Mouse (Mus musculus): ENCODE data around the gene Hbp1. TPM values are rescaled to one million over a fixed set of nuclear protein-coding genes. Genes with fewer than 3 reads are reported as not detected.

The Hbp1 gene
- polyA plus RNA-seq, 1 experiment from 2014 or later = 93.5 TPM

DNA sequence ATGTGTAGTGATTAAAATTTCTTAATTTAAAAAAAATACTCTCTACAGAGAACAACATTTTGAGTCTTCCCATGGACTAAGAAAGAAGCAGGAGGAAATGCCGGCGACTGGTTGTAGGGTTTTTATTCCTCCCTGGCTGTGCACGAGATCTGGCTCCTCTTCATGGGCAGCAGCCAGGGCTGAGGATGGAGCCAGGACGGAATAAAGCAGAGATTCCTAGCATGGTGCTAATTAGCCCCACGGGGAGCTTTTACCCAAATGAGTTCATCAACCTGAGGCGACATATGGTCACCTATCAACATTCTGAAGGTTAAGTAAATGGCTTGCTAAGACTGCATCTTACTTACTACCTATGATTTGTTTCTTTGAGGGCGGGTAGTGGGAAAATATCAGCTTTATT is 32.9 kb upstream of the Hbp1 start:
- H3K27ac ChIP-seq = no peak overlapping the region
- H3K4me1 ChIP-seq (replicated peaks) = no peaks in the 10 kb centered on the region; the same call in 1 of the 2 replicates
- no peaks in the 10 kb centered on the region for H3K9me3 ChIP-seq (replicated peaks)
- H3K4me3 ChIP-seq = no peak overlapping the region
- no peaks in the 10 kb centered on the region for H3K27me3 ChIP-seq
- no peaks in the 10 kb centered on the region for H3K36me3 ChIP-seq
- 61% methylated on average over 7 of the region's 7 CpGs for WGBS
- no peak overlapping the region for H3K9ac ChIP-seq
- ATAC-seq (replicated peaks; ENCODE audit: insufficient number of reproducible peaks, insufficient read depth, low FRiP score, low read depth) = no peak
- H3K4me2 ChIP-seq = no peak overlapping the region

DNA sequence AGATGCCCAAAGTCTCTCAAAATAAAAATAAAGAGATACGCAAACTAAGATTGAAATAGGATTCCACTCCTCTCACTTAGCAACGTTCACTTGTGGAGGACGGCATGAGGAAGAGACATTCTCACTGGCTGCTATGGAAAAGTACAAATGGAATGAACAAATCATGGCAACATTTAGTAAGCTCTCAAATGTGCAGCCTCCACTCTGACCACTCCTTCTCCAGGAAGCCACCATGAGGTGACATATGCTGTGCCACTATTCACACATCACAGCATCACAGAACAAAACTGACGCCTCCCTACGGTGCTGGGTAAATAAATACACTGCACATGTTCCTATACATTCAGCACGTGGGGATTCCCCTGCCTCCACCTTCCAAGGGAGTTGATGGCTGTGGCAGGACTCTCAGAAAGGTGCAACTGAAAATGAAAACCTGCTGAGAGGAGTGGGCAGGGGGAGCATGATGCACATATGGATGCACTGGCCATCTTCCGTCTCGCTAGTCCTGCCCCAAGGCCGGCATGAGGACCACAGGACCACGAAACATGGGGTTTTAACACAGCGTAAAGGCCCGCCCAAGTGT is 27.4 kb upstream of the Hbp1 start:
- H3K9me3 ChIP-seq (replicated peaks) = no peaks in the 10 kb centered on the region
- no peaks in the 10 kb centered on the region; the same call in 1 of the 2 replicates for H3K27me3 ChIP-seq
- H3K4me1 ChIP-seq (replicated peaks) = peaks cover 10% of the 10 kb centered on the region
- no peaks in the 10 kb centered on the region for H3K36me3 ChIP-seq
- ATAC-seq (replicated peaks; ENCODE audit: insufficient number of reproducible peaks, insufficient read depth, low FRiP score, low read depth) = no peak
- no peak overlapping the region for H3K4me3 ChIP-seq
- WGBS = 71% methylated on average over 12 of the region's 12 CpGs
- no peak overlapping the region for H3K27ac ChIP-seq
- no peak overlapping the region for H3K9ac ChIP-seq
- no peak overlapping the region for H3K4me2 ChIP-seq

DNA sequence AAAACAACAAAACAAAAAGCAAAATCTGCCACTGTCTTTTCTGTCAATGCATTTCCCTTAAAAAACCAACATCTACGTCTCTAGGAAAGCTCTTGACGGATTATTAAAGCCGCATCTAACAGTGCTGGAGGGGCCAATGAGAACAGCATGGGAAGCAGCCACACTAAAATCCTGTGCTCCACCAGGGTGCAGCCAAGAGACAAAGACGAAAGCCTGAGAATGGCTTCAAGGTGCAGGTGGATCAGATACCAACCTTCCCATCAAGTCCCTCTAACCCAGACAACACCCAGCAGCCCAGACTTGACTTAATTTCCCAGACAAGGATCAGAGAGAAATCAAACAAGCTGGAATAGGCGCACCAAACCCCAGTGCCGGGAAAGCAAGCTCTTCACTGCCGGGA is 26.2 kb upstream of the Hbp1 start:
- Histone ChIP-seq H3K9me3 (replicated peaks) (no peaks in the 10 kb centered on the region), H3K4me2 (no peak overlapping the region), H3K27me3 (no peaks in the 10 kb centered on the region; the same call in 1 of the 2 replicates), H3K27ac (no peak overlapping the region), H3K4me3 (no peak overlapping the region), H3K36me3 (no peaks in the 10 kb centered on the region), H3K9ac (no peak overlapping the region), H3K4me1 (replicated peaks) (peaks cover 10% of the 10 kb centered on the region)
- ATAC-seq (replicated peaks; ENCODE audit: insufficient number of reproducible peaks, insufficient read depth, low FRiP score, low read depth) = no peak
- 56% methylated on average over 7 of the region's 7 CpGs for WGBS

DNA sequence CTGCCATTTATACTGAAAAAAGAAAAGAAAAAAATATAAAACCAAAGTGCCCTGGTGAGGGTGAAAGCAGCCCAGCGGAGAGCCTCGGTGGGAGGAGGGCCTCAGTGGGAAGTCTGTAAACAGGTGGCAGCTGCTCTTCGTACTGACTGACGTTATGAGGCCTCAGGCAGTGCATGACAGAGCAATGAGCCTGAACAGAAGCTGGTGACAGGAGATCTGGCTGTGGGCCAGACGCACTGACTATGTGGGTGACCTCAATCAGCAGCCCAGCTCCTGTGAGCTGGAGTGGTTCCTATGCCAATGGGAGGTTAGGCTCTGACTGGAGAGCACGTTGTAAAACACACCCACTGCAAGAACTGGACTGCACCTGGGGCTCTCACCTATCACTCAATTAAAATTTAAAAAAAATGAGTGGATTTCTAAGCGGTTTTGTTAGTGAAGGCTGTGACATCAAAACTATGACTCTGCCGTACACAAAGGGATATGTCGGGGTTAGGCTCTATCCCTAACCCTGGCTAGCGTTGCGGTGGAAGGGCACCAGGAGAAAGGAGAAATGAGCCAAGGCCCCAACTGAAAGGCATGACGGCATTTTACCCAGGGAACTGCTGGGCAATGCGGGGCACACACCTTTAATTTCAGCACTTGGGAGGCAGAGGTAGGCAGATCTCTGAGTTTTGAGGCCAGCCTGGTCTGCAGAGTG is 23.3 kb upstream of the Hbp1 start:
- peak; percentile 98 for ATAC-seq (replicated peaks; ENCODE audit: insufficient number of reproducible peaks, insufficient read depth, low FRiP score, low read depth)
- H3K36me3 ChIP-seq = no peaks in the 10 kb centered on the region
- peak overlapping the region; percentile 39 for H3K4me2 ChIP-seq
- H3K27me3 ChIP-seq = no peaks in the 10 kb centered on the region; the same call in 1 of the 2 replicates
- peak overlapping the region; percentile 74 for H3K27ac ChIP-seq
- H3K9ac ChIP-seq = no peak overlapping the region
- peaks cover 16% of the 10 kb centered on the region for H3K4me1 ChIP-seq (replicated peaks)
- no peak overlapping the region for H3K4me3 ChIP-seq
- H3K9me3 ChIP-seq (replicated peaks) = no peaks in the 10 kb centered on the region
- WGBS = 39% methylated on average over 13 of the region's 13 CpGs

DNA sequence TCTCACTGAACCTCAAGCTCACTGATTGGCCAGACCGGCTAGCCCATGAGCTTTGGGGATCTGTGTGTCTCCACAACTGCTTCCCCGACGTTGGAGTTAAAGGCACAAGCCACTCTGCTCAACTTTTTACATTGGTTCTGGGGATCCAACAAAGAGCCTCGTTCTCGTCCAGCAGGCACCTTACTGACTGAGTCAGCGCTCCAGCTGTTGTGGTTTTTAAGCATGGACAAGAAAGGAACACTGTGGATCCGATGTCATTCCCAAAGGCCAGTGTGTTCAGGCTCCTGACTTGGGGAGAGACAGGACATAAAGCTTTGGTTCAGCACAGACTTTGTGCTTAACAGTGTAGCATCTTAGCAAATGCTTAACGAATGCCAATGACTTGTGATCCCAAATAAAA is 21.2 kb upstream of the Hbp1 start:
- Histone ChIP-seq H3K4me3 (no peak overlapping the region), H3K27ac (no peak overlapping the region), H3K9ac (no peak overlapping the region), H3K9me3 (replicated peaks) (no peaks in the 10 kb centered on the region), H3K4me1 (replicated peaks) (peaks cover 19% of the 10 kb centered on the region), H3K4me2 (no peak overlapping the region), H3K36me3 (no peaks in the 10 kb centered on the region), H3K27me3 (no peaks in the 10 kb centered on the region)
- no peak for ATAC-seq (replicated peaks; ENCODE audit: insufficient number of reproducible peaks, insufficient read depth, low FRiP score, low read depth)
- WGBS = 88% methylated on average over 8 of the region's 8 CpGs

DNA sequence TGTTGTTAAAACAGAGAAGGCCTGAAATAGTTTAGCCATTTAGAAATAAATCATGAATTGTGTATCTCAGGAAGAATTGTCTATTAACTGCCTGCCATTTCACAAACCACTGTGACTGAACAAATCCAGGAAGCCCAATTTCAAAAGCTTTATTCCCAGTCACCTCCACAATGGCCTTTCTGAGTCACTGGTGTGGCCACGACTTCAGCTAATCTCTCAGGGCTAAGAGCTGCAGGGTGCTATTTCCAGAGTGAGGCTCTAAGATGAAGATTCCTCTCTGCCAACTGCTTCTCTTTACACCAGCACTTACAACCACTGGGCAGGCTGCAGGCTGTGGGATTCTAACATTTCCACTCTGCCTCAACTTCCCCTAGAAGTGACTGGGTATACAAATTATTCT is 18.8 kb upstream of the Hbp1 start:
- H3K4me2 ChIP-seq = no peak overlapping the region
- H3K4me1 ChIP-seq (replicated peaks) = peaks cover 19% of the 10 kb centered on the region
- ATAC-seq (replicated peaks; ENCODE audit: insufficient number of reproducible peaks, insufficient read depth, low FRiP score, low read depth) = no peak
- peak overlapping the region; percentile 50; the same call in 1 of the 2 replicates for H3K27ac ChIP-seq
- H3K9ac ChIP-seq = no peak overlapping the region
- WGBS = 32% methylated on average over 1 of the region's 1 CpGs
- H3K36me3 ChIP-seq = no peaks in the 10 kb centered on the region
- no peaks in the 10 kb centered on the region for H3K27me3 ChIP-seq
- no peaks in the 10 kb centered on the region for H3K9me3 ChIP-seq (replicated peaks)
- H3K4me3 ChIP-seq = no peak overlapping the region

DNA sequence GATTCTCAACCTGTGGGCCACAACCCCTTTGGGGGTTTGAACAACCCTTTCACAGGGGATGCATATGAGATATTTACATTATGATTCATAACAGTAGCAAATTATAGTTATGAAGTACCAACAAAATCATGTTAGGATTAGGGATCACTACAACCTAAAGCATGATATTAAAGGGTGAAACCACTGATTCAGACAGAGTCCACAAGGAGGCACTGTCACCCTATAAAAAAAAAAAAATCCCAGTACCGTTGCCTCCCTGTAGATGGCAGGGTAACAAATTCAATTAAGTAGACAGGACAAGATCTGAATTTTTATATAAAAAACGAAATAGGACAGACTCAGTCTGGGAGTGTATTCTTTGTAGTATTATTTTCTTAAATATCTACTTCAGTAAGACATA is 17.2 kb upstream of the Hbp1 start:
- Histone ChIP-seq H3K27ac (no peak overlapping the region), H3K4me1 (replicated peaks) (peaks cover 9% of the 10 kb centered on the region), H3K4me3 (no peak overlapping the region), H3K9ac (no peak overlapping the region), H3K36me3 (no peaks in the 10 kb centered on the region), H3K27me3 (no peaks in the 10 kb centered on the region), H3K9me3 (replicated peaks) (no peaks in the 10 kb centered on the region), H3K4me2 (no peak overlapping the region)
- ATAC-seq (replicated peaks; ENCODE audit: insufficient number of reproducible peaks, insufficient read depth, low FRiP score, low read depth) = no peak
- 2% methylated on average over 2 of the region's 2 CpGs for WGBS

DNA sequence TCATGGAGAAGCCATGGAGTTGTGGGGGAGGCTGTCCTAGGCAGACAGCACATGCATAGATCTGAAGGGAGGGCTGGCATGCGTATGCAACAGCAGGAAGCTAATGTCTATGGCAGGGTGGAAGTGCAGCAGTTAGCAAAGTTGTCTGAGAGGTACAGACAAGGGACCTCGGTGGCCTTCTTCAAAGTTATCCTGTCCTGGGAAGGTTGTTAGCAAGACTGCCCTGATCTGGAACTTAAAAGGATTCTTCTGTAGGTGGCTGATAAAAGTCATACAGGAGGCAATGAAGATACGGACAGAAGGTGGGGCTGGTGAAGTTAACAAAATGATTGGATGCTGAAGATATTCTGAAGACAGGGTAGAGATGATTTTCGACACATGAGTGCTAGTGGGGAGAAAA is 16.1 kb upstream of the Hbp1 start:
- Histone ChIP-seq H3K4me1 (replicated peaks) (peaks cover 9% of the 10 kb centered on the region), H3K4me2 (no peak overlapping the region), H3K9ac (no peak overlapping the region), H3K27me3 (no peaks in the 10 kb centered on the region), H3K36me3 (no peaks in the 10 kb centered on the region), H3K4me3 (no peak overlapping the region), H3K9me3 (replicated peaks) (no peaks in the 10 kb centered on the region), H3K27ac (no peak overlapping the region)
- WGBS = 74% methylated on average over 4 of the region's 4 CpGs
- ATAC-seq (replicated peaks; ENCODE audit: insufficient number of reproducible peaks, insufficient read depth, low FRiP score, low read depth) = no peak

DNA sequence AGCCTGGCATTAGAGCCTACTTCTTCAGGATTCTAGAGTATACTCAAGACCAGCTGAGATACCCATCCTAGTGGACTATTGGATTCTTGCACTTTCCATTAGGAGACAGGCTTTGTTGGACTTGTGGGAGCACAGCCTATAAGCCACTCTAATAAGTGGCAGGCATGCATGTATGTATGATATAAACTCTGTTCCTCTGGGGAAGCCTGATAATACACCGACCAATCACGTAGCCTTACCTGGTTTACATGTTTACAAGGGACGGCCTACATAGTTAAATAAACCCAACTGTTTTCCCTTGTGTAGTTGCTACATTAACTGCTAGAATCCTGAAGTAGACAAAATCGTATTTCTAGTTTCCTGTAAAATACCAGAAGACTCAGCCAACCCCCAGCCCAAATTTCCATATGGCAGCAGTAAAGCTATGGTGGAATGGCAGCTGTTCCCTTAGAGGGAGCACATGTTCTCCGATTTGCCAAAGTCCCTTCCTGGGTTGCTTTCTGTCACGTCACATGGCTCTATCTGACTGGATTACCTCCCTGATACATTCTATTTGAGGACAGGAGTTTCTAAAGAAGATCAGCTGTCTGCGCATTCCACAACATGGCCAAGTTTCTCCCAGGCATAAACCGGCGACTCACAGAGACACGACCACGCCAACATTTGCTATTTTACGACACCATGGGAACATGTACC is 15.3 kb upstream of the Hbp1 start:
- Histone ChIP-seq H3K36me3 (no peaks in the 10 kb centered on the region), H3K27ac (no peak overlapping the region), H3K27me3 (no peaks in the 10 kb centered on the region), H3K9me3 (replicated peaks) (no peaks in the 10 kb centered on the region), H3K9ac (no peak overlapping the region), H3K4me3 (no peak overlapping the region), H3K4me2 (no peak overlapping the region), H3K4me1 (replicated peaks) (peaks cover 9% of the 10 kb centered on the region)
- no peak for ATAC-seq (replicated peaks; ENCODE audit: insufficient number of reproducible peaks, insufficient read depth, low FRiP score, low read depth)
- 85% methylated on average over 12 of the region's 12 CpGs for WGBS

DNA sequence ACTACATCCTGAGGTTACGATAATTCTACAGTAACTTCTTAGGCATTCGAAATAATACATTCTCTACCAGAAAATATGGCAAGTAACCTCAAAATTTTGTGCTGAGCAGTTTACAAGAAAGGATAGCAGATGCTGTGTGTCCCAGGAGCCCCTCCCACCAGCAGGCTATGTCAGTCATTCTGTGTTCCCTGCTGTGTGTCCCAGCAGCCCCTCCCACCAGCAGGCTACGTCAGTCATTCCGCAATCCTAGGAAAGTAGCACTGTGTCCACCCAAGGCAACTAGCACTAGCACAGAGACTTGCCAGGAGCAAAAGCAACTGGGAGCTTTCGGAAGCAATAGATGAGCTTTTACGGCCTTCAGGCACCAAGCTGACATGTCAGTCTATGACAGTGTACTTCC is 13.7 kb upstream of the Hbp1 start:
- Histone ChIP-seq H3K4me1 (replicated peaks) (peaks cover 5% of the 10 kb centered on the region), H3K36me3 (no peaks in the 10 kb centered on the region), H3K9ac (no peak overlapping the region), H3K4me3 (no peak overlapping the region), H3K4me2 (no peak overlapping the region), H3K9me3 (replicated peaks) (no peaks in the 10 kb centered on the region), H3K27ac (no peak overlapping the region), H3K27me3 (no peaks in the 10 kb centered on the region)
- 86% methylated on average over 6 of the region's 6 CpGs for WGBS
- no peak for ATAC-seq (replicated peaks; ENCODE audit: insufficient number of reproducible peaks, insufficient read depth, low FRiP score, low read depth)

DNA sequence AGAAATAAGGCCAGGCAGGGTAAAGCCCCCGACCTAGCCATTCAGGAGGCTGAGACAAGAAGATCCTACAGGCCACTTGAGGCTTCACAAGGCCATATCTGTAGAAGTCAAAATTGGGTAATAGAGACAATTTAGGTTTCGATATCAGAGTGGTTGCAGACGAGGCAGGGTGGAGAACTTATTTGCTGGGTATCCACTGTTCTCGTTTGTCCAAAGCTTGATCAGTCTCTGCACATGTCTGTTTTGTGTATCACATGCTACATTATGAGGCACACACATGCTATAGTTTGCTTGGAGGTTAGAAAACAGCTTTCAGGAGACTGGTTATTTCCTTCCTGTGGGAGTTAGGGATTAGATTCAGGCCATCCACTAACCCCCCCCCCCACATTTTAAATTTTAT is 5.5 kb upstream of the Hbp1 start:
- H3K27me3 ChIP-seq = no peaks in the 10 kb centered on the region
- no peak for ATAC-seq (replicated peaks; ENCODE audit: insufficient number of reproducible peaks, insufficient read depth, low FRiP score, low read depth)
- H3K9ac ChIP-seq = no peak overlapping the region
- H3K4me1 ChIP-seq (replicated peaks) = peaks cover 9% of the 10 kb centered on the region
- no peak overlapping the region for H3K4me3 ChIP-seq
- no peak overlapping the region for H3K27ac ChIP-seq
- no peaks in the 10 kb centered on the region for H3K9me3 ChIP-seq (replicated peaks)
- H3K4me2 ChIP-seq = no peak overlapping the region
- 76% methylated on average over 4 of the region's 4 CpGs for whole genome bisulfite sequencing
- no peaks in the 10 kb centered on the region for H3K36me3 ChIP-seq

Data from heart, embryonic 15.5 days (tissue).